Mouse (Mus musculus): ENCODE results near the gene Otud5. TPM values are rescaled to one million over a fixed set of nuclear protein-coding genes. Genes with fewer than 3 reads are reported as not detected.
A peak's percentile ranks its signal among the peaks of the same experiment; 100 is the strongest.
"Not testable (repeated sequence)": the region's sequence is repeated elsewhere in the genome, so short reads cannot be mapped to it uniquely, and the experiment has no call there.

Otud5 gene
- total RNA-seq (2014; rRNA removed; ENCODE audit: low replicate concordance) (25.7 and 38.0 TPM in 2 replicates), polyA plus RNA-seq (2015; fragmentation: Nextera tagmentation; extraction: Ambion mirVana) (14.4 and 16.2 TPM in 2 replicates)

DNA sequence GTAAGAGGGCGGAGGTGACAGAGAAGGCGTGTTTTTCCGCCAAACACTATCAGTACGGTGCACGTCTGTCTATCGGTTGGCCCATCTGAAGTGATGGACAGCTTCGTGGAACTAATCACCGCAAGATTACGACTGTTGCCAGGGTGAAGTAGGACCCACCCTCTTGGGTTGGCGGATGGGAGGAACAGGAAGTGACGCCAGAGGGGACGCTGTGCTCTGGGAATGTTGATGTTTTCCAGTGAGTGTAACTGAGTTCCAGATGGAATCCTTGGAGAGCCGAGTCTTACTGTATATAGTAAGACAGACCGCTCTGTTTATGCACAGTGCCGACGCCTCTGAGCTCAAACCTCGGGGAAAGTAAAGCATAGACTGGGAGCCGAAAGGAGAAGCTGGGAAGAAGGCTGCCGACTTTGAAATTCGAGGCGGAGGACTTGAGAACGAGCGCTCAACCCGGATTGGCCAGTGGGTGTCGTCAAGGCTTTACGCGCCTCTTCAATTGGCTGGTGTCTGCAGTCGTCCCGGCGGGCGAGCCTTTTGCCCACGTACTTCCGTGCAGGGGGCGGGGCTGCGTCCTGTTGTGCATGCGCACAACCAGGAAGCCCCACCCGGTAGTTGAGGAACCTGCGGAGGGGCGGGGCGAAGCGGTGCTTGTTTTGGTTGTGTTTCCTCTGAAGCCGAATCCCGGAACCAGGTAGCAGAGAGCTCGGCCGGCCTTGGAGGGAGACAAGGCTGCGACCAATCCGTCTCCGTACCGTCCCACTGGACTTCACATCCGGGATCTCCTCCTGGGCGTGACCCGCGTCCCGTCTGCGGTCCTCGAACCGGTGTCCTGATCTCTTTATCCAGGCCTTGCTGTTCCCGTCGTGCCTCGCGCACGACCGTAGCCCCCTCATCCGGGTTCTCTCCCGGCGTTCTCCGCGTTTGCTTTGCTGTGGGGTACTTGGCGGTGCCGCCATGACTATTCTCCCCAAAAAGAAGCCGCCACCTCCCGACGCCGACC is at the start of gene Otud5:
TSS of gene Otud5 (plus strand) at position 202 of the 1,000 bp plus-strand sequence.
- Histone ChIP-seq H3K4me1 (ENCODE audit: control insufficient read depth, insufficient read depth) (no peaks in the 10 kb centered on the region), H3K4me2 (ENCODE audit: low read depth, low read length) (peak within 1 kb of the TSS; percentile 74), H3K27me3 (ENCODE audit: control insufficient read depth, insufficient read depth, low read length) (no peaks in the 10 kb centered on the region), H3K27ac (ENCODE audit: low read depth) (peak within 1 kb of the TSS; percentile 90), H3K9me3 (replicated peaks; ENCODE audit: control insufficient read depth, low read length) (no peaks in the 10 kb centered on the region), H3K36me3 (replicated peaks; ENCODE audit: control insufficient read depth, insufficient read depth, low read length) (no peaks in the 10 kb centered on the region), H3K4me3 (ENCODE audit: low read depth, low read length) (peak within 1 kb of the TSS; percentile 85), H3K9ac (replicated peaks; ENCODE audit: low read depth, low read length) (peak within 1 kb of the TSS; percentile 89)
- ATAC-seq (ENCODE audit: insufficient read depth, low read depth): peak; percentile 95
- 15% methylated on average over 70 of the region's 74 CpGs for WGBS
- DNase-seq (ENCODE audit: low spot score): peak; percentile 92
- TF ChIP-seq CTCF (IDR thresholded peaks at IDR 0.05; ENCODE audit: low read depth): no peak

DNA sequence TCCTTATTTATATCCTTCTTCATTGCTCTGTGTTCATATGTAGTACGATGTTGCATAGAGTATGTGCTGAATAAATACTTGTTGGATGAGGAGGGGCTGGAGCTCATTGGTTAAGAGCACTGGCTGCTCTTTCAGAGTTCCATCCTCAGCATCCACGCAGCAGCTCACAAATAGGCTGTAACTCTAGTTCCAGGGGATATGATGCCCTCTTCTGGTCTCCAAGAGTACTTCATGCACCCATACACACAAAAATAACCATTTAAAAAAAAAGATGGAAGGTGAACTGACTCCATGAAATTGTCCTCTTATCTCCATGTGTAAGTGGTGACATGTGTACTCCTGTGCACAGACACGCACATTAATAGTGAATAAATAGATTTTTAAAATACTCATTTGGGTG is 47.8 kb upstream of the Otud5 start:
- H3K36me3 ChIP-seq (replicated peaks; ENCODE audit: control insufficient read depth, insufficient read depth, low read length): 0 out of 2 replicates have a peak, but pooled peaks cover 3% of the 10 kb centered on the region
- DNase-seq (ENCODE audit: low spot score) (no peak), ATAC-seq (ENCODE audit: insufficient read depth, low read depth) (no peak)
- TF ChIP-seq EP300 (IDR thresholded peaks at IDR 0.05; ENCODE audit: low read depth): no peak
- TF ChIP-seq CTCF (IDR thresholded peaks at IDR 0.05; ENCODE audit: low read depth): peak; percentile 35
- no peak overlapping the region for H3K4me2 ChIP-seq (ENCODE audit: low read depth, low read length)
- H3K4me3 ChIP-seq (ENCODE audit: low read depth, low read length): no peak overlapping the region
- 0 out of 2 replicates have a peak, but pooled peaks cover 6% of the 10 kb centered on the region for H3K4me1 ChIP-seq (ENCODE audit: control insufficient read depth, insufficient read depth)
- 45% methylated on average over 3 of the region's 3 CpGs for WGBS
- H3K27ac ChIP-seq (ENCODE audit: low read depth): no peak overlapping the region
- H3K9ac ChIP-seq (replicated peaks; ENCODE audit: low read depth, low read length): no peak overlapping the region
- H3K27me3 ChIP-seq (ENCODE audit: control insufficient read depth, insufficient read depth, low read length): no peaks in the 10 kb centered on the region
- H3K9me3 ChIP-seq (replicated peaks; ENCODE audit: control insufficient read depth, low read length): no peaks in the 10 kb centered on the region

DNA sequence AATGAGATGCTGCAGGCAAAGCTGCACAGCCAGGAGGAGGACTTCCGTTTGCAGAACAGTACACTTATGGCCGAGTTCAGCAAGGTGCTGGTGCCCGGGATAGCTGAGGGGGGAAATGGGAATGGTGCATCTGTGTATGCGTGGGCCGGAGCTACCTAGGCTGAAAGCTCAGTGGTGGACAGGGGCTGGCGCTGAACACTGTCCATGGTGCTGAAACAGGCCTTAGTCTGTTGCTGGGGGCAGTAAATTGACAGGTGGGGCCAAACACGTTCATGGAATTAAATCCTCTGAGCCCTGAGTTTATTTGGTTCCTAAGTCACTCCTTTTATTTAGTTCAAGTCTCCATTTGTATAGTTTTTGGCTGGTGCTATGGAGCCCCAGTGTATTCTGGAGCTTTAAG is 46.1 kb upstream of the Otud5 start:
- ATAC-seq (ENCODE audit: insufficient read depth, low read depth): no peak
- WGBS: 22% methylated on average over 7 of the region's 7 CpGs
- no peak overlapping the region for H3K4me3 ChIP-seq (ENCODE audit: low read depth, low read length)
- H3K9me3 ChIP-seq (replicated peaks; ENCODE audit: control insufficient read depth, low read length): no peaks in the 10 kb centered on the region
- H3K27ac ChIP-seq (ENCODE audit: low read depth): no peak overlapping the region
- 0 out of 2 replicates have a peak, but pooled peaks cover 6% of the 10 kb centered on the region for H3K4me1 ChIP-seq (ENCODE audit: control insufficient read depth, insufficient read depth)
- TF ChIP-seq EP300 (IDR thresholded peaks at IDR 0.05; ENCODE audit: low read depth) (no peak), CTCF (IDR thresholded peaks at IDR 0.05; ENCODE audit: low read depth) (no peak)
- DNase-seq (ENCODE audit: low spot score): no peak
- H3K9ac ChIP-seq (replicated peaks; ENCODE audit: low read depth, low read length): no peak overlapping the region
- H3K27me3 ChIP-seq (ENCODE audit: control insufficient read depth, insufficient read depth, low read length): no peaks in the 10 kb centered on the region
- H3K36me3 ChIP-seq (replicated peaks; ENCODE audit: control insufficient read depth, insufficient read depth, low read length): peaks cover 11% of the 10 kb centered on the region; the same call in 1 of the 2 replicates
- no peak overlapping the region for H3K4me2 ChIP-seq (ENCODE audit: low read depth, low read length)

DNA sequence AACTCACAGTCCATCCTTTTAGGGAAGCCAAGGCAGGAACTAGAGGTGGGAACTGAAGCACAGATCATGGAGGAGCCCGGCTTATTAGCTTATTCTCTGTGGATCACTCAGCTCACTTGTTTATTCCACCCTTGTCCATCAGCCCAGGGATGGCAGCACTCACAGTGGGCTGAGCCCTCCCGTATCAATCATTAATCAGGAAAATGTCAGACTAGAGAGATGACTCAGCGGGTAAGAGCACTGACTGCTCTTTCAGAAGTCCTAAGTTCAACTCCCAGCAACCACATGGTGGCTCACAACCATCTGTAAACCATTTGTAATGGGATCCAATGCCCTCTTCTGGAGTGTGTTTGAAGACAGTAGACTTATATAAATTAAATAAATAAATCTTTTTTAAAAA is 43.8 kb upstream of the Otud5 start:
- TF ChIP-seq CTCF (IDR thresholded peaks at IDR 0.05; ENCODE audit: low read depth) (no peak), EP300 (IDR thresholded peaks at IDR 0.05; ENCODE audit: low read depth) (no peak)
- WGBS: 85% methylated on average over 3 of the region's 3 CpGs
- H3K9me3 ChIP-seq (replicated peaks; ENCODE audit: control insufficient read depth, low read length): no peaks in the 10 kb centered on the region
- H3K27ac ChIP-seq (ENCODE audit: low read depth): no peak overlapping the region
- H3K4me1 ChIP-seq (ENCODE audit: control insufficient read depth, insufficient read depth): no peaks in the 10 kb centered on the region
- DNase-seq (ENCODE audit: low spot score): no peak
- no peak overlapping the region for H3K9ac ChIP-seq (replicated peaks; ENCODE audit: low read depth, low read length)
- no peak overlapping the region for H3K4me3 ChIP-seq (ENCODE audit: low read depth, low read length)
- H3K36me3 ChIP-seq (replicated peaks; ENCODE audit: control insufficient read depth, insufficient read depth, low read length): peaks cover 20% of the 10 kb centered on the region
- no peaks in the 10 kb centered on the region for H3K27me3 ChIP-seq (ENCODE audit: control insufficient read depth, insufficient read depth, low read length)
- H3K4me2 ChIP-seq (ENCODE audit: low read depth, low read length): no peak overlapping the region
- ATAC-seq (ENCODE audit: insufficient read depth, low read depth): no peak

DNA sequence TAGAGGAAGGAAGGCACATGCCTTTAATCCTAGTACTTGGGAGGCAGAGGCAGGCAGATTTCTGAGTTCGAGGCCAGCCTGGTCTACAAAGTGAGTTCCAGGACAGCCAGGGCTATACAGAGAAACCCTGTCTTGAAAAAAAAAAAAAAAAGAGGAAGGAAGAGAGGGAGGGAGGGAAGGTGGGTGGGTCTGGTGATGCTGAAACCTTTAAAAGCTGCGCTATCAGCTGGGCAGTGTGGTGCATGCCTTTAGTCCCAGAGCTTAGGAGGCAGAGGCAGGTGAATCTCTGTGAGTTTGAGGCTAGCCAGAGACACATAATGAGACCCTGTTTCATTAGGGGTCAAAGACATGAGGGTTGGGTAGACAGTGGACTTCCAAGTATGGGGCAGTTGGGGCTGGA is 39.0 kb upstream of the Otud5 start:
- H3K27ac ChIP-seq (ENCODE audit: low read depth); DNase-seq (ENCODE audit: low spot score); H3K9ac ChIP-seq (replicated peaks; ENCODE audit: low read depth, low read length); H3K4me3 ChIP-seq (ENCODE audit: low read depth, low read length); ATAC-seq (ENCODE audit: insufficient read depth, low read depth); H3K4me1 ChIP-seq (ENCODE audit: control insufficient read depth, insufficient read depth); H3K9me3 ChIP-seq (replicated peaks; ENCODE audit: control insufficient read depth, low read length); H3K27me3 ChIP-seq (ENCODE audit: control insufficient read depth, insufficient read depth, low read length); H3K4me2 ChIP-seq (ENCODE audit: low read depth, low read length): not testable (repeated sequence)
- H3K36me3 ChIP-seq (replicated peaks; ENCODE audit: control insufficient read depth, insufficient read depth, low read length): peaks cover 34% of the 10 kb centered on the region
- WGBS: 80% methylated on average over 2 of the region's 2 CpGs
